Mouse (Mus musculus): ENCODE measurements around the gene Mia.

The Mia gene

GRCm38 (mm10) chr7:27180837-27181695, at the start of gene Mia, which contains the start of gene Gm21983:
Mia (minus strand) TSS chr7:27181157.
Gm21983 (minus strand) TSS chr7:27181086.
- no peak for DNase-seq (ENCODE audit: low read depth, low spot score)

- no peak for DNase-seq (ENCODE audit: low read depth, low spot score)
Observed at GRCm38 (mm10) chr7:27228865-27229264, 47.9 kb upstream of the Mia start.

GRCm38 (mm10) chr7:27228281-27228821, 47.4 kb upstream of the Mia start, which contains the start of gene Itpkc:
Itpkc (minus strand) TSS chr7:27228661.
- peak; percentile 83 for DNase-seq (ENCODE audit: low read depth, low spot score)

GRCm38 (mm10) chr7:27227676-27228075, 46.7 kb upstream of the Mia start:
- no peak for DNase-seq (ENCODE audit: low read depth, low spot score)

GRCm38 (mm10) chr7:27227276-27227675, 46.3 kb upstream of the Mia start:
- no peak for DNase-seq (ENCODE audit: low read depth, low spot score)

GRCm38 (mm10) chr7:27224877-27225575, 44.1 kb upstream of the Mia start:
- no peak for DNase-seq (ENCODE audit: low read depth, low spot score)

GRCm38 (mm10) chr7:27222538-27222937, 41.6 kb upstream of the Mia start:
- DNase-seq (ENCODE audit: low read depth, low spot score), result no peak

GRCm38 (mm10) chr7:27221939-27222338, 41.0 kb upstream of the Mia start:
- DNase-seq (ENCODE audit: low read depth, low spot score), result no peak

- no peak for DNase-seq (ENCODE audit: low read depth, low spot score)
Observed at GRCm38 (mm10) chr7:27219937-27220336, 39.0 kb upstream of the Mia start.

GRCm38 (mm10) chr7:27218586-27218985, 37.6 kb upstream of the Mia start:
- DNase-seq (ENCODE audit: low read depth, low spot score), result no peak

- no peak for DNase-seq (ENCODE audit: low read depth, low spot score)
Observed at GRCm38 (mm10) chr7:27212626-27213025, 31.7 kb upstream of the Mia start.

- DNase-seq (ENCODE audit: low read depth, low spot score), result no peak
Observed at GRCm38 (mm10) chr7:27203730-27204449, 22.9 kb upstream of the Mia start.

GRCm38 (mm10) chr7:27198779-27199178, 17.8 kb upstream of the Mia start:
- DNase-seq (ENCODE audit: low read depth, low spot score), result no peak

GRCm38 (mm10) chr7:27198355-27198754, 17.4 kb upstream of the Mia start:
- DNase-seq (ENCODE audit: low read depth, low spot score), result no peak

- DNase-seq (ENCODE audit: low read depth, low spot score), result no peak
Observed at GRCm38 (mm10) chr7:27197634-27198033, 16.7 kb upstream of the Mia start.

GRCm38 (mm10) chr7:27197136-27197535, 16.2 kb upstream of the Mia start:
- no peak for DNase-seq (ENCODE audit: low read depth, low spot score)

- DNase-seq (ENCODE audit: low read depth, low spot score), result peak; percentile 100
Observed at GRCm38 (mm10) chr7:27195681-27196611, 15.0 kb upstream of the Mia start, which contains the start of the genes BC024978 and Snrpa. BC024978 (plus strand) TSS chr7:27195781. Snrpa (minus strand) TSS chr7:27196271.

GRCm38 (mm10) chr7:27193731-27194130, 12.8 kb upstream of the Mia start:
- DNase-seq (ENCODE audit: low read depth, low spot score), result no peak

- no peak for DNase-seq (ENCODE audit: low read depth, low spot score)
Observed at GRCm38 (mm10) chr7:27192434-27192833, 11.5 kb upstream of the Mia start.

- DNase-seq (ENCODE audit: low read depth, low spot score), result no peak
Observed at GRCm38 (mm10) chr7:27189271-27189931, 8.4 kb upstream of the Mia start.

Data from skeletal muscle tissue, adult 2 months (tissue).